Mouse (Mus musculus): ENCODE measurements around the gene Kcnrg. TPM values are rescaled to one million over a fixed set of nuclear protein-coding genes. Genes with fewer than 3 reads are reported as not detected.

Kcnrg gene
- polyA plus RNA-seq, 1 experiment: 0.30 TPM

GRCm38 (mm10) chr14:61661496-61661895, 54.2 kb downstream of the Kcnrg start:
- Histone ChIP-seq H3K4me1 (ENCODE audit: control insufficient read depth, insufficient read depth, low read length) (no peaks in the 10 kb centered on the region), H3K27me3 (ENCODE audit: control insufficient read depth, insufficient read depth, low read length) (no peaks in the 10 kb centered on the region), H3K27ac (ENCODE audit: control insufficient read depth, insufficient read depth, low read depth, low read length) (no peak overlapping the region), H3K36me3 (ENCODE audit: control insufficient read depth, insufficient read depth, low read length) (no peaks in the 10 kb centered on the region), H3K4me3 (ENCODE audit: control insufficient read depth, low read depth, low read length) (no peak overlapping the region)
- TF ChIP-seq POLR2A (IDR thresholded peaks at IDR 0.05; ENCODE audit: control insufficient read depth, low read depth, low read length) (no peak), CTCF (IDR thresholded peaks at IDR 0.05; ENCODE audit: control insufficient read depth, insufficient read depth, insufficient replicate concordance, low read depth, low read length) (no peak)

GRCm38 (mm10) chr14:61662307-61662706, 55.0 kb downstream of the Kcnrg start:
- no peaks in the 10 kb centered on the region for H3K36me3 ChIP-seq (ENCODE audit: control insufficient read depth, insufficient read depth, low read length)
- no peaks in the 10 kb centered on the region for H3K4me1 ChIP-seq (ENCODE audit: control insufficient read depth, insufficient read depth, low read length)
- H3K4me3 ChIP-seq (ENCODE audit: control insufficient read depth, low read depth, low read length): no peak overlapping the region
- H3K27ac ChIP-seq (ENCODE audit: control insufficient read depth, insufficient read depth, low read depth, low read length): no peak overlapping the region
- TF ChIP-seq CTCF (IDR thresholded peaks at IDR 0.05; ENCODE audit: control insufficient read depth, insufficient read depth, insufficient replicate concordance, low read depth, low read length) (no peak), POLR2A (IDR thresholded peaks at IDR 0.05; ENCODE audit: control insufficient read depth, low read depth, low read length) (no peak)
- H3K27me3 ChIP-seq (ENCODE audit: control insufficient read depth, insufficient read depth, low read length): no peaks in the 10 kb centered on the region

Other genes starting within 250 kb of the Kcnrg start
- gene Ebpl, start 247.0 kb upstream of the Kcnrg start, polyA plus RNA-seq (2012; rRNA removed): 0.55 and 0.84 TPM in 2 replicates
- gene Kpna3, start 167.6 kb upstream of the Kcnrg start, polyA plus RNA-seq (2012; rRNA removed): 6.5 and 8.5 TPM in 2 replicates
- gene Spryd7, start 50.6 kb upstream of the Kcnrg start, polyA plus RNA-seq (2012; rRNA removed): 11.9 and 12.3 TPM in 2 replicates
- gene Trim13, start 9.2 kb upstream of the Kcnrg start, polyA plus RNA-seq (2012; rRNA removed): 11.0 and 13.9 TPM in 2 replicates